Comparison of ENCODE assay signal across 18 mouse cellular contexts in the genomic region with DNA sequence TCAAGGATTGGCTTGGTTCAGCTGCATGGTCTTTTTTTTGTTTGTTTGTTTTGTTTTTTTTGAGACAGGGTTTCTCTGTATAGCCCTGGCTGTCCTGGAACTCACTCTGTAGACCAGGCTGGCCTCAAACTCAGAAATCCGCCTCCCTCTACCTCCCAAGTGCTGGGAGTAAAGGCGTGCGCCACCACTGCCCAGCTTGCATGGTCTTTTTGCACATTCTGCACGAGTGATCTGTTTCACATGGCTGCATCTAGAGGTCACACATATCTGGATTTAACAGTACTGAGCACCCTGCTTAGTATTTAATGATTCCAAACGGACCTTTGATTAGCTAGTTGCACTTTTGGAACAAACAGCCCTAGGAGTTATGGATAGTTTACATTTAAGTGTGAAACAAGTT. TPM values are rescaled to one million over a fixed set of nuclear protein-coding genes. Genes with fewer than 3 reads are reported as not detected.
DNase-seq lines count a peak whose midpoint lies in the region; ATAC-seq and TF ChIP-seq lines count a peak whose summit lies in the region.
"Had no signal": no experiment of that assay in that cellular context is flagged by ENCODE, and none has a peak within 500 bp of the region (broad histone marks: within the 10 kb centered on the region; RNA-seq: fewer than 3 reads in every experiment).

No protein-coding gene starts in this region.

- no peak for TF ChIP-seq EP300 in liver, postnatal 0 days (IDR thresholded peaks at IDR 0.05; ENCODE audit: low read depth)

- peak; percentile 89 for DNase-seq in heart, adult 11 months
- DNase-seq in heart, postnatal 36 days, result no peak
- peak; percentile 22 for DNase-seq in thymus, postnatal 25 days
- no peak for DNase-seq in thymus, postnatal 0 days (ENCODE audit: low spot score)
- DNase-seq in kidney, adult 9 months, result peak; percentile 62
- DNase-seq in liver, postnatal 0 days, result no peak
- no peak for DNase-seq in spleen, adult 12 weeks (ENCODE audit: low spot score)
- no peak for DNase-seq in forebrain, postnatal 0 days
- DNase-seq: adrenal gland, postnatal 14 days; cerebellum, adult 2 months; gastrocnemius, postnatal 14 days; heart, adult 2 months had no signal

- no peak overlapping the region for H3K27ac ChIP-seq in liver, postnatal 0 days (ENCODE audit: low read depth)
- H3K27ac ChIP-seq in forebrain, postnatal 0 days (ENCODE audit: low read depth, low read length), result no peak overlapping the region
- H3K27ac ChIP-seq: forebrain, embryonic 12.5 days; heart, adult 2 months; hindbrain, postnatal 0 days; limb, embryonic 15.5 days; lung, embryonic 15.5 days; midbrain, embryonic 13.5 days; neural tube, embryonic 12.5 days had no signal

- no peaks in the 10 kb centered on the region for H3K27me3 ChIP-seq in liver, postnatal 0 days (ENCODE audit: insufficient read depth, low read length)
- H3K27me3 ChIP-seq in forebrain, postnatal 0 days (ENCODE audit: insufficient read depth, low read length), result no peaks in the 10 kb centered on the region
- H3K27me3 ChIP-seq: forebrain, embryonic 12.5 days; limb, embryonic 15.5 days; lung, embryonic 15.5 days; midbrain, embryonic 13.5 days; neural tube, embryonic 12.5 days had no signal

- no peaks in the 10 kb centered on the region for H3K9me3 ChIP-seq in liver, postnatal 0 days (ENCODE audit: low read length)
- H3K9me3 ChIP-seq in forebrain, postnatal 0 days (ENCODE audit: low read length), result no peaks in the 10 kb centered on the region
- H3K9me3 ChIP-seq: forebrain, embryonic 12.5 days; limb, embryonic 15.5 days; lung, embryonic 15.5 days; midbrain, embryonic 13.5 days; neural tube, embryonic 12.5 days had no signal

- intact Hi-C loops in heart, postnatal 36 days (cut with DNase I), result no loop called here

- peak; percentile 43 for ATAC-seq in liver, postnatal 0 days
- ATAC-seq in forebrain, postnatal 0 days, result no peak
- ATAC-seq: hindbrain, postnatal 0 days; midbrain, embryonic 13.5 days had no signal

- H3K4me2 ChIP-seq in liver, postnatal 0 days (ENCODE audit: low read depth, low read length), result no peak overlapping the region
- H3K4me2 ChIP-seq in forebrain, postnatal 0 days (ENCODE audit: low read depth), result no peak overlapping the region
- H3K4me2 ChIP-seq: forebrain, embryonic 12.5 days; limb, embryonic 15.5 days; lung, embryonic 15.5 days; midbrain, embryonic 13.5 days; neural tube, embryonic 12.5 days had no signal

- H3K4me1 ChIP-seq in liver, postnatal 0 days (ENCODE audit: insufficient read depth), result peaks cover 8% of the 10 kb centered on the region
- H3K4me1 ChIP-seq in forebrain, postnatal 0 days (ENCODE audit: insufficient read depth), result no peaks in the 10 kb centered on the region
- H3K4me1 ChIP-seq: forebrain, embryonic 12.5 days; limb, embryonic 15.5 days; lung, embryonic 15.5 days; neural tube, embryonic 12.5 days had no signal

- TF ChIP-seq CTCF in liver, postnatal 0 days (IDR thresholded peaks at IDR 0.05; ENCODE audit: low read depth), result no peak
- TF ChIP-seq CTCF in forebrain, postnatal 0 days (IDR thresholded peaks at IDR 0.05; ENCODE audit: low read depth), result no peak

- WGBS in liver, postnatal 0 days (ENCODE audit: insufficient replicate concordance), result 71% methylated on average over 5 of the region's 5 CpGs
- 81% methylated on average over 5 of the region's 5 CpGs for WGBS in forebrain, postnatal 0 days

- H3K4me3 ChIP-seq in liver, postnatal 0 days (ENCODE audit: low read depth, low read length), result no peak overlapping the region
- no peak overlapping the region for H3K4me3 ChIP-seq in forebrain, postnatal 0 days (ENCODE audit: low read depth, low read length)
- H3K4me3 ChIP-seq: forebrain, embryonic 12.5 days; heart, adult 2 months; limb, embryonic 15.5 days; lung, embryonic 15.5 days; midbrain, embryonic 13.5 days; neural tube, embryonic 12.5 days had no signal

- peaks cover 17% of the 10 kb centered on the region; the same call in 1 of the 2 replicates for H3K36me3 ChIP-seq in liver, postnatal 0 days (replicated peaks; ENCODE audit: insufficient read depth, low read length)
- peaks cover 25% of the 10 kb centered on the region for H3K36me3 ChIP-seq in forebrain, postnatal 0 days (ENCODE audit: insufficient read depth)

- H3K9ac ChIP-seq in liver, postnatal 0 days (replicated peaks), result no peak overlapping the region
- no peak overlapping the region for H3K9ac ChIP-seq in forebrain, postnatal 0 days
- H3K9ac ChIP-seq: forebrain, embryonic 12.5 days; limb, embryonic 15.5 days; lung, embryonic 15.5 days; midbrain, embryonic 13.5 days; neural tube, embryonic 12.5 days had no signal

RNA-seq across cellular contexts. Expression of a gene that starts 22.5 kb away (rescaled TPM):
- 1 to 10 TPM; 2.9 to 3.3 TPM for total RNA-seq in heart, postnatal 36 days (2021)
- polyA plus RNA-seq in thymus, postnatal 0 days (2015; fragmentation: Nextera tagmentation; extraction: Ambion mirVana), result 8.9 and 11.2 TPM in 2 replicates
- polyA plus RNA-seq in liver, postnatal 0 days (2015; fragmentation: Nextera tagmentation; extraction: Ambion mirVana), result 1.9 TPM in 2 replicates
- total RNA-seq in forebrain, postnatal 0 days (2014; rRNA removed), result 8.3 and 9.3 TPM in 2 replicates
- polyA plus RNA-seq in forebrain, postnatal 0 days (2015; fragmentation: Nextera tagmentation; extraction: Ambion mirVana), result 5.9 and 8.4 TPM in 2 replicates

RNA-seq across cellular contexts. Expression of a gene that starts 37.3 kb away (rescaled TPM):
- total RNA-seq in heart, postnatal 36 days (2021), result 10 to 100 TPM; 27.9 to 29.3 TPM
- 17.1 and 19.3 TPM in 2 replicates for polyA plus RNA-seq in thymus, postnatal 0 days (2015; fragmentation: Nextera tagmentation; extraction: Ambion mirVana)
- 4.8 and 6.3 TPM in 2 replicates for polyA plus RNA-seq in liver, postnatal 0 days (2015; fragmentation: Nextera tagmentation; extraction: Ambion mirVana)
- total RNA-seq in forebrain, postnatal 0 days (2014; rRNA removed), result 45.2 and 67.2 TPM in 2 replicates
- 13.1 and 15.6 TPM in 2 replicates for polyA plus RNA-seq in forebrain, postnatal 0 days (2015; fragmentation: Nextera tagmentation; extraction: Ambion mirVana)

RNA-seq across cellular contexts. Expression of a gene that starts 40.8 kb away (rescaled TPM):
- 10 to 100 TPM; 15.1 to 16.3 TPM for total RNA-seq in heart, postnatal 36 days (2021)
- 25.4 and 26.5 TPM in 2 replicates for polyA plus RNA-seq in thymus, postnatal 0 days (2015; fragmentation: Nextera tagmentation; extraction: Ambion mirVana)
- 17.1 and 17.6 TPM in 2 replicates for polyA plus RNA-seq in liver, postnatal 0 days (2015; fragmentation: Nextera tagmentation; extraction: Ambion mirVana)
- total RNA-seq in forebrain, postnatal 0 days (2014; rRNA removed), result 3.1 and 3.4 TPM in 2 replicates
- 7.3 and 7.4 TPM in 2 replicates for polyA plus RNA-seq in forebrain, postnatal 0 days (2015; fragmentation: Nextera tagmentation; extraction: Ambion mirVana)

RNA-seq across cellular contexts. Expression of a gene that starts 40.8 kb away (rescaled TPM):
- total RNA-seq in heart, postnatal 36 days (2021), result 10 to 100 TPM; 31.9 to 34.3 TPM
- 8.7 and 9.8 TPM in 2 replicates for polyA plus RNA-seq in thymus, postnatal 0 days (2015; fragmentation: Nextera tagmentation; extraction: Ambion mirVana)
- 3.4 and 3.5 TPM in 2 replicates for polyA plus RNA-seq in liver, postnatal 0 days (2015; fragmentation: Nextera tagmentation; extraction: Ambion mirVana)
- total RNA-seq in forebrain, postnatal 0 days (2014; rRNA removed), result 18.4 and 20.5 TPM in 2 replicates
- 4.1 and 9.1 TPM in 2 replicates for polyA plus RNA-seq in forebrain, postnatal 0 days (2015; fragmentation: Nextera tagmentation; extraction: Ambion mirVana)

Comparison
In these comparisons a context has a peak if more than half of its experiments do, and no peak if none do; other contexts are left out.
1. DNase-seq: peak in heart, adult 11 months (single experiment), thymus, postnatal 25 days (single experiment) and kidney, adult 9 months (single experiment); none in heart, postnatal 36 days (0 of 2), thymus, postnatal 0 days (single experiment), liver, postnatal 0 days (single experiment), spleen, adult 12 weeks (single experiment) and forebrain, postnatal 0 days (single experiment).